Mouse (Mus musculus) limb, embryonic 11.5 days (tissue): Measurements from ENCODE around the gene Dusp15. TPM values are rescaled to one million over a fixed set of nuclear protein-coding genes. Genes with fewer than 3 reads are reported as not detected.

ENCODE experiments used
- ATAC-seq: fragments of 200-750 bp; cut with Nextera tagmentation; 2 replicates; pipeline ENCODE4 v1.8.0; 2017; ENCODE audit warnings: low read depth; ENCODE audit not compliant: insufficient number of reproducible peaks, low FRiP score, low TSS enrichment
- DNase-seq: peaks from one replicate; pipeline ENCODE4 v3.0.0-alpha.2; 2015; ENCODE audit warnings: low spot score
- H3K27ac ChIP-seq: fragments of 300-500 bp; sonication (generic); replicated peaks from 2 replicates; pipeline ENCODE4 v1.5.1; 2014; ENCODE audit warnings: low read depth, mild to moderate bottlenecking, low read length
- H3K27me3 ChIP-seq: fragments of 300-500 bp; sonication (generic); 2 replicates; pipeline ENCODE4 v1.6.1; 2014; ENCODE audit warnings: mild to moderate bottlenecking, low read length, mixed read lengths; ENCODE audit not compliant: control insufficient read depth, insufficient read depth
- H3K36me3 ChIP-seq: fragments of 300-500 bp; sonication (generic); 2 replicates; pipeline ENCODE4 v1.6.1; 2014; ENCODE audit warnings: mild to moderate bottlenecking, low read length, moderate library complexity, mixed read lengths; ENCODE audit not compliant: control insufficient read depth, insufficient read depth
- H3K4me1 ChIP-seq: fragments of 300-500 bp; sonication (generic); 2 replicates; pipeline ENCODE4 v1.6.1; 2014; ENCODE audit warnings: low read length, mixed read lengths; ENCODE audit not compliant: control insufficient read depth, insufficient read depth
- H3K4me2 ChIP-seq: fragments of 300-500 bp; sonication (generic); 2 replicates; pipeline ENCODE4 v1.6.1; 2014; ENCODE audit warnings: low read depth, mild to moderate bottlenecking, moderate library complexity; ENCODE audit not compliant: severe bottlenecking
- H3K4me3 ChIP-seq: fragments of 300-500 bp; sonication (generic); 2 replicates; pipeline ENCODE4 v1.5.1; 2014; ENCODE audit warnings: low read depth, low read length
- H3K9ac ChIP-seq: fragments of 300-500 bp; sonication (generic); 2 replicates; pipeline ENCODE4 v1.6.1; 2014; ENCODE audit warnings: mild to moderate bottlenecking, low read length
- H3K9me3 ChIP-seq: fragments of 300-500 bp; sonication (generic); 2 replicates; pipeline ENCODE4 v1.6.1; 2016; ENCODE audit warnings: low read length; ENCODE audit not compliant: control insufficient read depth
- WGBS: fragments of 180-500 bp; shearing (Covaris S2); extraction: QIAGEN DNeasy Blood & Tissue Kit; methylation state at CpG from one replicate; pipeline ENCODE4 v1.1.7; 2014; 5-methylcytosine and 5-hydroxymethylcytosine counted together
- polyA plus RNA-seq: library from polyadenylated mRNA; unstranded; fragments of >200 nt; fragmentation: Nextera tagmentation; extraction: Ambion mirVana; gene quantifications from 2 replicates; pipeline ENCODE4 v1.2.1, GENCODE M21; 2014

The Dusp15 gene
- polyA plus RNA-seq, 1 experiment from 2014 or later, result 1.0 TPM

DNA sequence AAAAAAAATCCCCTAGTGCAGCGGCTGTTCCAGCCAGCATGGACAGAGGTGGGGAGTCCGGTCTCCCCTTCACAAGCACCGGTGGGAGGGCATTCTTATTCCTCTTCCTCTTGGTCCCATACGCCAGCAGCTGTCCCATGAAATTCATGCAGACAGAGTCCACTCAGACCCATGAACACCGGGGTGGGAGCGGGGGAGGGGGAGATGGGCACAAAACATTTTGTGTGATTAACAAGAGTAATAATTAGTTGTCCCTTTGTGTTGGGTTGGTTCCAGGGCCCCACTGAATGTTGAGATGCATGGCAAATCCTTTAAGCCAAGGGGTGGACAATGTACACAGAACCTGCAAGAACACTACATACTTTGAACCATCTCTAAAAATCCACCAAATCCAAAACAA lies 10.4 kb downstream of the Dusp15 start:
- Histone ChIP-seq H3K36me3 (no peaks in the 10 kb centered on the region), H3K27me3 (peaks cover 48% of the 10 kb centered on the region), H3K4me2 (no peak overlapping the region), H3K9ac (no peak overlapping the region), H3K27ac (no peak overlapping the region), H3K4me1 (peaks cover 8% of the 10 kb centered on the region; the same call in 1 of the 2 replicates), H3K4me3 (no peak overlapping the region), H3K9me3 (no peaks in the 10 kb centered on the region)
- WGBS, result 81% methylated on average over 6 of the region's 6 CpGs
- DNase-seq, result no peak
- ATAC-seq, result no peak

GRCm38 (mm10) chr2:152939846-152940245 lies 11.7 kb downstream of the Dusp15 start:
- Histone ChIP-seq H3K4me2 (no peak overlapping the region), H3K27me3 (peaks cover 39% of the 10 kb centered on the region)
- 18% methylated on average over 4 of the region's 4 CpGs for WGBS

GRCm38 (mm10) chr2:152933614-152934013 lies 17.9 kb downstream of the Dusp15 start:
- Histone ChIP-seq H3K4me1 (peaks cover 9% of the 10 kb centered on the region), H3K36me3 (no peaks in the 10 kb centered on the region), H3K27ac (no peak overlapping the region), H3K4me2 (no peak overlapping the region), H3K27me3 (no peaks in the 10 kb centered on the region), H3K9me3 (no peaks in the 10 kb centered on the region), H3K4me3 (no peak overlapping the region), H3K9ac (no peak overlapping the region)
- ATAC-seq (no peak), DNase-seq (peak; percentile 84)
- 31% methylated on average over 5 of the region's 5 CpGs for WGBS

More at GRCm38 (mm10) chr2:152939846-152940245, 11.7 kb downstream of the Dusp15 start:
- Histone ChIP-seq H3K9ac (no peak overlapping the region), H3K36me3 (no peaks in the 10 kb centered on the region), H3K4me3 (no peak overlapping the region), H3K27ac (no peak overlapping the region), H3K9me3 (no peaks in the 10 kb centered on the region), H3K4me1 (peaks cover 8% of the 10 kb centered on the region; the same call in 1 of the 2 replicates)
- no peak for ATAC-seq
- DNase-seq, result peak; percentile 78

DNA sequence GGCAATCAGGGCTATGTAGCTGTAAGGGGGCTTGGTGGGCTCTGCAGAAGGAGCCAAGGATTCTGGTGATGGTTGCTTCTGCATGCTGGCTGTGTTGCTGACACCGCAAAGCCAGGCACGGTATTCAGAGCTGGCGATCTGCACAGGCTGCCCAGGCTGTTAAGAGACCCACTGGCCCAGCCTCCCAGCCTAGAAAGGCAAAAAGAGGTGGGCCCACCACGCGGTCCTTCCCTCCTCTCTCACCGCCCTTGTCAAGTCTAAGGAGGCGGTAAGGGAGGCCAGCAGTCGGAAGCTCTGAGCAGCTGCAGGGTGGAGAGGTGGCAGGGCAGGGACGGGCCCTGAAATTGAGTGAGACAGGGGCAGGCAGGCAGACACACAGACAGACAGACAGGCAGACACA lies 18.4 kb downstream of the Dusp15 start, which contains the start of gene Foxs1:
Gene Foxs1 (minus strand): TSS at position 161 of the 400 bp plus-strand sequence.
- ATAC-seq (no peak), DNase-seq (no peak)
- Histone ChIP-seq H3K4me3 (no peak within 1 kb of the TSS), H3K27me3 (no peaks in the 10 kb centered on the region), H3K36me3 (no peaks in the 10 kb centered on the region), H3K4me1 (peaks cover 9% of the 10 kb centered on the region), H3K27ac (no peak within 1 kb of the TSS), H3K9ac (no peak within 1 kb of the TSS), H3K9me3 (no peaks in the 10 kb centered on the region), H3K4me2 (no peak within 1 kb of the TSS)
- WGBS, result 32% methylated on average over 9 of the region's 9 CpGs

GRCm38 (mm10) chr2:152931456-152932160 lies 19.9 kb downstream of the Dusp15 start:
- Histone ChIP-seq H3K36me3 (no peaks in the 10 kb centered on the region), H3K9ac (no peak overlapping the region), H3K4me1 (peaks cover 16% of the 10 kb centered on the region), H3K27ac (no peak overlapping the region), H3K4me3 (no peak overlapping the region), H3K27me3 (no peaks in the 10 kb centered on the region), H3K9me3 (no peaks in the 10 kb centered on the region), H3K4me2 (no peak overlapping the region)
- ATAC-seq, result no peak
- no peak for DNase-seq
- WGBS, result 68% methylated on average over 12 of the region's 12 CpGs

DNA sequence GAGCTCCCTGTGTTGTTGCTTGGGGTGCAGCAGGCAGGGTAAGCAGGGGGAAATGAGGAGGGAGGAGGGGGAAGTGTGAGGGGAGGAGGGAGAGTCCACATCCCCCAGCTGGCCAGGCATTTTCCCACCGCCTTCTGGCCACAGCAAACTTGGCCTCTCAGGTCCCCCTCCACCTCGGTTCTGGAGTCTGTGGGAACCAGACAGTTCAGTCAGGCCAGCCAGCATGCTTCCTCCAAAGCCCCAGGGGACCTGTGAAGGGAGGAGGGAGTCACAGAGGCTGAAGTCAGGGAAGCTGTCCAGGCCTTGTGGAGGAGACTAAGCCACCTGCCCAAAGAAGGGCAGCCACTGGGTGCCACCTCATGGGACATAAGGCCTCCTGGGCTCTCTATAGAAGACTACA lies 21.2 kb downstream of the Dusp15 start:
- no peaks in the 10 kb centered on the region for H3K27me3 ChIP-seq
- H3K9me3 ChIP-seq, result no peaks in the 10 kb centered on the region
- WGBS, result 33% methylated on average over 2 of the region's 2 CpGs
- H3K9ac ChIP-seq, result no peak overlapping the region
- no peak overlapping the region for H3K4me3 ChIP-seq
- no peak for ATAC-seq
- no peak overlapping the region for H3K27ac ChIP-seq
- peaks cover 29% of the 10 kb centered on the region for H3K4me1 ChIP-seq
- DNase-seq, result no peak
- H3K36me3 ChIP-seq, result no peaks in the 10 kb centered on the region
- H3K4me2 ChIP-seq, result no peak overlapping the region

- no peak overlapping the region for H3K4me2 ChIP-seq
- ATAC-seq, result no peak
- WGBS, result 81% methylated on average over 3 of the region's 3 CpGs
- no peak overlapping the region for H3K9ac ChIP-seq
- H3K9me3 ChIP-seq, result no peaks in the 10 kb centered on the region
- H3K27ac ChIP-seq, result no peak overlapping the region
- no peaks in the 10 kb centered on the region for H3K36me3 ChIP-seq
- H3K27me3 ChIP-seq, result no peaks in the 10 kb centered on the region
- peaks cover 34% of the 10 kb centered on the region for H3K4me1 ChIP-seq
- no peak for DNase-seq
- H3K4me3 ChIP-seq, result no peak overlapping the region
Observed at GRCm38 (mm10) chr2:152928988-152929370, 22.5 kb downstream of the Dusp15 start.

GRCm38 (mm10) chr2:152928219-152928987 lies 23.1 kb downstream of the Dusp15 start:
- no peak overlapping the region for H3K4me2 ChIP-seq
- 54% methylated on average over 14 of the region's 14 CpGs for WGBS
- no peak overlapping the region for H3K27ac ChIP-seq
- H3K36me3 ChIP-seq, result no peaks in the 10 kb centered on the region
- ATAC-seq, result no peak
- no peak for DNase-seq
- no peaks in the 10 kb centered on the region for H3K27me3 ChIP-seq
- no peaks in the 10 kb centered on the region for H3K9me3 ChIP-seq
- H3K9ac ChIP-seq, result no peak overlapping the region
- peaks cover 40% of the 10 kb centered on the region for H3K4me1 ChIP-seq
- H3K4me3 ChIP-seq, result no peak overlapping the region
